Comparison of ENCODE assay signal across 27 mouse cellular contexts in genomic region chr1:120585481-120585880, GRCm38 (mm10). TPM values are rescaled to one million over a fixed set of nuclear protein-coding genes. Genes with fewer than 3 reads are reported as not detected.
DNase-seq lines count a peak whose midpoint lies in the region; ATAC-seq lines count a peak whose summit lies in the region.
"Had no signal": no experiment of that assay in that cellular context is flagged by ENCODE, and none has a peak within 500 bp of the region (broad histone marks: within the 10 kb centered on the region; RNA-seq: fewer than 3 reads in every experiment).

No protein-coding gene starts in this region.

- peak; percentile 44 for DNase-seq in forebrain, embryonic 11.5 days (ENCODE audit: low spot score)
- no peak for DNase-seq in forebrain, embryonic 14.5 days (ENCODE audit: low spot score)
- peak; percentile 68 for DNase-seq in heart, embryonic 10.5 days (ENCODE audit: low spot score)
- DNase-seq in heart, adult 9 months (ENCODE audit: low spot score in 2 of 2): no peak
- peak; percentile 2 for DNase-seq in embryonic facial prominence, embryonic 10.5 days (ENCODE audit: low spot score)
- no peak for DNase-seq in kidney, postnatal 14 days
- DNase-seq: adrenal gland, adult 8-10 months; adrenal gland, postnatal 14 days; adrenal gland, postnatal 36 days; B cell, adult 2 months; cerebellum, adult 11-12 months; cerebellum, adult 2 months; cerebellum, adult 9-10 months; cerebellum, postnatal 10 days; cerebellum, postnatal 25 days had no signal

- no peaks in the 10 kb centered on the region for H3K4me1 ChIP-seq in forebrain, embryonic 11.5 days (replicated peaks; ENCODE audit: control insufficient read depth, insufficient read depth, low read length)
- H3K4me1 ChIP-seq in forebrain, embryonic 14.5 days (ENCODE audit: control insufficient read depth, insufficient read depth, low read length): no peaks in the 10 kb centered on the region
- H3K4me1 ChIP-seq in heart, embryonic 10.5 days: no peaks in the 10 kb centered on the region
- H3K4me1 ChIP-seq in embryonic facial prominence, embryonic 10.5 days: no peaks in the 10 kb centered on the region
- H3K4me1 ChIP-seq: embryonic facial prominence, embryonic 15.5 days; forebrain, embryonic 10.5 days; forebrain, embryonic 13.5 days had no signal

- H3K36me3 ChIP-seq in forebrain, embryonic 11.5 days (ENCODE audit: control insufficient read depth, insufficient read depth, low read length): no peaks in the 10 kb centered on the region
- no peaks in the 10 kb centered on the region for H3K36me3 ChIP-seq in forebrain, embryonic 14.5 days (ENCODE audit: control insufficient read depth, insufficient read depth, low read length)
- no peaks in the 10 kb centered on the region for H3K36me3 ChIP-seq in heart, embryonic 10.5 days
- no peaks in the 10 kb centered on the region for H3K36me3 ChIP-seq in embryonic facial prominence, embryonic 10.5 days (replicated peaks)
- H3K36me3 ChIP-seq: embryonic facial prominence, embryonic 13.5 days; embryonic facial prominence, embryonic 15.5 days; forebrain, embryonic 10.5 days; G1E had no signal

- no peak overlapping the region for H3K27ac ChIP-seq in forebrain, embryonic 11.5 days (ENCODE audit: low read depth, low read length)
- H3K27ac ChIP-seq in forebrain, embryonic 14.5 days (ENCODE audit: low read depth, low read length): no peak overlapping the region
- no peak overlapping the region for H3K27ac ChIP-seq in heart, embryonic 10.5 days
- no peak overlapping the region for H3K27ac ChIP-seq in embryonic facial prominence, embryonic 10.5 days (replicated peaks)
- H3K27ac ChIP-seq: embryonic facial prominence, embryonic 13.5 days; embryonic facial prominence, embryonic 15.5 days; forebrain, embryonic 10.5 days; forebrain, embryonic 13.5 days had no signal

- WGBS in forebrain, embryonic 11.5 days: 21% methylated on average over 2 of the region's 2 CpGs
- WGBS in forebrain, embryonic 14.5 days: 22% methylated on average over 2 of the region's 2 CpGs
- WGBS in heart, embryonic 10.5 days: 16% methylated on average over 2 of the region's 2 CpGs
- WGBS in embryonic facial prominence, embryonic 10.5 days: 31% methylated on average over 2 of the region's 2 CpGs

- peaks cover 10% of the 10 kb centered on the region for H3K27me3 ChIP-seq in forebrain, embryonic 11.5 days (ENCODE audit: control insufficient read depth, insufficient read depth, low read length)
- peaks cover 2% of the 10 kb centered on the region for H3K27me3 ChIP-seq in forebrain, embryonic 14.5 days (replicated peaks; ENCODE audit: control insufficient read depth, insufficient read depth, low read length)
- H3K27me3 ChIP-seq in heart, embryonic 10.5 days (ENCODE audit: insufficient read depth, poor library complexity, severe bottlenecking): peaks cover 49% of the 10 kb centered on the region
- peaks cover 64% of the 10 kb centered on the region for H3K27me3 ChIP-seq in embryonic facial prominence, embryonic 10.5 days (replicated peaks; ENCODE audit: low read depth, poor library complexity, severe bottlenecking)
- H3K27me3 ChIP-seq: CH12.LX had no signal

- no peaks in the 10 kb centered on the region for H3K9me3 ChIP-seq in forebrain, embryonic 11.5 days (ENCODE audit: control insufficient read depth, low read length)
- no peaks in the 10 kb centered on the region for H3K9me3 ChIP-seq in forebrain, embryonic 14.5 days (replicated peaks; ENCODE audit: control insufficient read depth, low read length)
- H3K9me3 ChIP-seq in heart, embryonic 10.5 days: no peaks in the 10 kb centered on the region
- no peaks in the 10 kb centered on the region for H3K9me3 ChIP-seq in embryonic facial prominence, embryonic 10.5 days
- H3K9me3 ChIP-seq: embryonic facial prominence, embryonic 13.5 days; embryonic facial prominence, embryonic 15.5 days; forebrain, embryonic 10.5 days; forebrain, embryonic 13.5 days had no signal

- ATAC-seq in forebrain, embryonic 11.5 days (replicated peaks; ENCODE audit: low FRiP score): no peak
- no peak for ATAC-seq in forebrain, embryonic 14.5 days
- ATAC-seq: activated CD4-positive, CD25-positive, alpha-beta regulatory T cell, adult 4 months; CD4-positive, CD25-positive, alpha-beta regulatory T cell, adult 4 months; Patski had no signal

- no peak overlapping the region for H3K9ac ChIP-seq in forebrain, embryonic 11.5 days (ENCODE audit: low read length)
- H3K9ac ChIP-seq in forebrain, embryonic 14.5 days (ENCODE audit: low read length): no peak overlapping the region
- H3K9ac ChIP-seq: embryonic facial prominence, embryonic 13.5 days; embryonic facial prominence, embryonic 15.5 days; forebrain, embryonic 13.5 days had no signal

- no peak overlapping the region for H3K4me3 ChIP-seq in forebrain, embryonic 11.5 days (ENCODE audit: low read depth, low read length)
- no peak overlapping the region for H3K4me3 ChIP-seq in forebrain, embryonic 14.5 days (ENCODE audit: low read depth, low read length)
- H3K4me3 ChIP-seq in heart, embryonic 10.5 days: no peak overlapping the region
- no peak overlapping the region for H3K4me3 ChIP-seq in embryonic facial prominence, embryonic 10.5 days
- H3K4me3 ChIP-seq: embryonic facial prominence, embryonic 13.5 days; embryonic facial prominence, embryonic 15.5 days; erythroblast, embryonic 14.5 days; forebrain, embryonic 10.5 days; forebrain, embryonic 13.5 days had no signal

- no peak overlapping the region for H3K4me2 ChIP-seq in forebrain, embryonic 11.5 days (ENCODE audit: low read depth, low read length, severe bottlenecking)
- H3K4me2 ChIP-seq in forebrain, embryonic 14.5 days (ENCODE audit: low read length): no peak overlapping the region
- H3K4me2 ChIP-seq: embryonic facial prominence, embryonic 13.5 days; embryonic facial prominence, embryonic 15.5 days; forebrain, embryonic 13.5 days had no signal

RNA-seq across cellular contexts. Expression of gene En1, which starts 16.7 kb away (rescaled TPM):
- 1.1 TPM in 2 replicates for polyA plus RNA-seq in forebrain, embryonic 11.5 days (2014; fragmentation: Nextera tagmentation; extraction: Ambion mirVana)
- polyA plus RNA-seq in forebrain, embryonic 14.5 days (2014; fragmentation: Nextera tagmentation; extraction: Ambion mirVana): not detected in 2 replicates
- 0.57 TPM in 1 of 2 replicates, not detected in the other for polyA plus RNA-seq in heart, embryonic 10.5 days (2016; fragmentation: Nextera tagmentation; extraction: Ambion mirVana)
- polyA plus RNA-seq in embryonic facial prominence, embryonic 10.5 days (2016; fragmentation: Nextera tagmentation; extraction: Ambion mirVana): 0.30 and 0.47 TPM in 2 replicates
- polyA plus RNA-seq: activated CD4-positive, CD25-positive, alpha-beta regulatory T cell, adult 4 months; CD4-positive, CD25-positive, alpha-beta regulatory T cell, adult 4 months; cortical plate, adult 2 months; erythroblast, embryonic 14.5 days; forebrain, embryonic 13.5 days; forebrain, embryonic 16.5 days; G1E; Patski had no signal

Comparison
In these comparisons a context has a peak if more than half of its experiments do, and no peak if none do; other contexts are left out.
1. DNase-seq: peak in forebrain, embryonic 11.5 days (single experiment), heart, embryonic 10.5 days (single experiment) and embryonic facial prominence, embryonic 10.5 days (single experiment); none in forebrain, embryonic 14.5 days (single experiment), heart, adult 9 months (0 of 2) and kidney, postnatal 14 days (single experiment).